Mouse (Mus musculus) midbrain, embryonic 10.5 days (tissue): ENCODE measurements at regions not wholly inside any gene's neighbourhood (a gene's known extent, or its start where the extent isn't known, plus 50 kb on each side); places are given as distances from the start of the nearest gene placed in this dataset.

Experiments
- DNase-seq: peaks from one replicate; pipeline ENCODE4 v3.0.0-alpha.2; 2017; ENCODE audit warnings: low spot score
- H3K27ac ChIP-seq: fragments of 300-500 bp; sonication (generic); replicated peaks from 2 replicates; pipeline ENCODE4 v1.5.1; 2016; ENCODE audit warnings: mild to moderate bottlenecking
- H3K27me3 ChIP-seq: fragments of 300-500 bp; sonication (generic); 2 replicates; pipeline ENCODE4 v1.6.1; 2016; ENCODE audit warnings: low read depth, mild to moderate bottlenecking; ENCODE audit not compliant: poor library complexity, severe bottlenecking
- H3K36me3 ChIP-seq: fragments of 300-500 bp; sonication (generic); 2 replicates; pipeline ENCODE4 v1.6.1; 2016; ENCODE audit warnings: mild to moderate bottlenecking, moderate library complexity
- H3K4me1 ChIP-seq: fragments of 300-500 bp; sonication (generic); 2 replicates; pipeline ENCODE4 v1.6.1; 2016
- H3K4me3 ChIP-seq: fragments of 300-500 bp; sonication (generic); 2 replicates; pipeline ENCODE4 v1.5.1; 2016; ENCODE audit warnings: mild to moderate bottlenecking, moderate library complexity
- H3K9me3 ChIP-seq: fragments of 300-500 bp; sonication (generic); replicated peaks from 2 replicates; pipeline ENCODE4 v1.6.1; 2016; ENCODE audit warnings: mild to moderate bottlenecking
- WGBS: fragments of 180-500 bp; shearing (Covaris S2); methylation state at CpG from one replicate; pipeline ENCODE4 v1.1.7; 2016; 5-methylcytosine and 5-hydroxymethylcytosine counted together

GRCm38 (mm10) chr11:57929506-57929905 is 79.4 kb upstream of the Larp1 start:
- peak; percentile 15 for DNase-seq
- 10% methylated on average over 18 of the region's 18 CpGs for WGBS
- peaks cover 23% of the 10 kb centered on the region for H3K4me1 ChIP-seq
- no peaks in the 10 kb centered on the region for H3K9me3 ChIP-seq
- peaks cover 34% of the 10 kb centered on the region for H3K27me3 ChIP-seq
- no peaks in the 10 kb centered on the region for H3K36me3 ChIP-seq
- H3K27ac ChIP-seq, result peak overlapping the region; percentile 10; the same call in 1 of the 2 replicates
- peak overlapping the region; percentile 29 for H3K4me3 ChIP-seq

- H3K4me3 ChIP-seq, result no peak overlapping the region
- 89% methylated on average over 2 of the region's 2 CpGs for WGBS
- DNase-seq, result no peak
- no peak overlapping the region for H3K27ac ChIP-seq
- H3K9me3 ChIP-seq, result no peaks in the 10 kb centered on the region
- no peaks in the 10 kb centered on the region for H3K27me3 ChIP-seq
- no peaks in the 10 kb centered on the region for H3K4me1 ChIP-seq
- no peaks in the 10 kb centered on the region for H3K36me3 ChIP-seq
Observed at GRCm38 (mm10) chr11:57920263-57920662, 87.6 kb upstream of the Hand1 start.

GRCm38 (mm10) chr11:57918447-57919059 is 85.9 kb upstream of the Hand1 start:
- H3K36me3 ChIP-seq, result no peaks in the 10 kb centered on the region
- WGBS, result 90% methylated on average over 18 of the region's 18 CpGs
- H3K27me3 ChIP-seq, result no peaks in the 10 kb centered on the region
- no peak overlapping the region for H3K27ac ChIP-seq
- H3K4me1 ChIP-seq, result no peaks in the 10 kb centered on the region
- H3K4me3 ChIP-seq, result no peak overlapping the region
- no peak for DNase-seq
- no peaks in the 10 kb centered on the region for H3K9me3 ChIP-seq

- 71% methylated on average over 5 of the region's 5 CpGs for WGBS
- no peak for DNase-seq
Observed at GRCm38 (mm10) chr11:57917974-57918373, 85.4 kb upstream of the Hand1 start.

GRCm38 (mm10) chr11:57916016-57916415 is 83.4 kb upstream of the Hand1 start:
- Histone ChIP-seq H3K36me3 (no peaks in the 10 kb centered on the region), H3K9me3 (no peaks in the 10 kb centered on the region), H3K4me3 (no peak overlapping the region), H3K27me3 (no peaks in the 10 kb centered on the region), H3K4me1 (peaks cover 7% of the 10 kb centered on the region), H3K27ac (no peak overlapping the region)
- 58% methylated on average over 6 of the region's 6 CpGs for WGBS
- no peak for DNase-seq

More at GRCm38 (mm10) chr11:57917974-57918373, 85.4 kb upstream of the Hand1 start:
- no peaks in the 10 kb centered on the region for H3K27me3 ChIP-seq
- H3K4me3 ChIP-seq, result no peak overlapping the region
- H3K4me1 ChIP-seq, result no peaks in the 10 kb centered on the region
- H3K36me3 ChIP-seq, result no peaks in the 10 kb centered on the region
- H3K27ac ChIP-seq, result no peak overlapping the region
- no peaks in the 10 kb centered on the region for H3K9me3 ChIP-seq

- H3K9me3 ChIP-seq, result no peaks in the 10 kb centered on the region
- no peaks in the 10 kb centered on the region for H3K27me3 ChIP-seq
- H3K4me3 ChIP-seq, result no peak overlapping the region
- H3K4me1 ChIP-seq, result peaks cover 7% of the 10 kb centered on the region
- H3K36me3 ChIP-seq, result no peaks in the 10 kb centered on the region
- WGBS, result 85% methylated on average over 3 of the region's 3 CpGs
- DNase-seq, result no peak
- H3K27ac ChIP-seq, result no peak overlapping the region
Observed at GRCm38 (mm10) chr11:57913801-57914560, 81.4 kb upstream of the Hand1 start.

GRCm38 (mm10) chr11:57913020-57913699 is 80.5 kb upstream of the Hand1 start:
- peaks cover 7% of the 10 kb centered on the region for H3K4me1 ChIP-seq
- 58% methylated on average over 14 of the region's 14 CpGs for WGBS
- no peak overlapping the region for H3K4me3 ChIP-seq
- no peaks in the 10 kb centered on the region for H3K9me3 ChIP-seq
- H3K27ac ChIP-seq, result no peak overlapping the region
- no peak for DNase-seq
- no peaks in the 10 kb centered on the region for H3K36me3 ChIP-seq
- no peaks in the 10 kb centered on the region for H3K27me3 ChIP-seq

- Histone ChIP-seq H3K4me1 (peaks cover 7% of the 10 kb centered on the region), H3K9me3 (no peaks in the 10 kb centered on the region), H3K27me3 (no peaks in the 10 kb centered on the region), H3K27ac (no peak overlapping the region), H3K4me3 (no peak overlapping the region), H3K36me3 (no peaks in the 10 kb centered on the region)
- 56% methylated on average over 10 of the region's 10 CpGs for WGBS
- no peak for DNase-seq
Observed at GRCm38 (mm10) chr11:57911698-57912283, 79.2 kb upstream of the Hand1 start.

GRCm38 (mm10) chr11:57904216-57904615 is 71.6 kb upstream of the Hand1 start:
- H3K4me3 ChIP-seq, result no peak overlapping the region
- H3K36me3 ChIP-seq, result no peaks in the 10 kb centered on the region
- no peaks in the 10 kb centered on the region for H3K9me3 ChIP-seq
- no peak for DNase-seq
- 76% methylated on average over 9 of the region's 9 CpGs for whole genome bisulfite sequencing
- H3K4me1 ChIP-seq, result no peaks in the 10 kb centered on the region
- no peaks in the 10 kb centered on the region for H3K27me3 ChIP-seq
- no peak overlapping the region for H3K27ac ChIP-seq

- Histone ChIP-seq H3K36me3 (no peaks in the 10 kb centered on the region), H3K4me3 (no peak overlapping the region), H3K27me3 (no peaks in the 10 kb centered on the region), H3K27ac (no peak overlapping the region), H3K9me3 (no peaks in the 10 kb centered on the region), H3K4me1 (no peaks in the 10 kb centered on the region)
- DNase-seq, result no peak
- WGBS, result 68% methylated on average over 4 of the region's 4 CpGs
Observed at GRCm38 (mm10) chr11:57899335-57899734, 66.7 kb upstream of the Hand1 start.

GRCm38 (mm10) chr11:57895497-57895896 is 62.9 kb upstream of the Hand1 start:
- Histone ChIP-seq H3K36me3 (no peaks in the 10 kb centered on the region), H3K9me3 (no peaks in the 10 kb centered on the region), H3K27ac (no peak overlapping the region), H3K4me1 (no peaks in the 10 kb centered on the region), H3K27me3 (no peaks in the 10 kb centered on the region), H3K4me3 (no peak overlapping the region)
- no peak for DNase-seq
- 70% methylated on average over 1 of the region's 1 CpGs for WGBS

GRCm38 (mm10) chr11:57882736-57883635 is 50.4 kb upstream of the Hand1 start:
- H3K27me3 ChIP-seq, result peaks cover 11% of the 10 kb centered on the region
- no peak for DNase-seq
- H3K9me3 ChIP-seq, result no peaks in the 10 kb centered on the region
- no peak overlapping the region for H3K4me3 ChIP-seq
- H3K27ac ChIP-seq, result 0 out of 2 replicates have a peak overlapping the region, but pooled peaks have one; percentile 9
- 76% methylated on average over 15 of the region's 15 CpGs for WGBS
- no peaks in the 10 kb centered on the region for H3K36me3 ChIP-seq
- H3K4me1 ChIP-seq, result peaks cover 18% of the 10 kb centered on the region
